Mouse (Mus musculus) forebrain, embryonic 14.5 days (tissue): ENCODE measurements around the gene Ddah2. TPM values are rescaled to one million over a fixed set of nuclear protein-coding genes. Genes with fewer than 3 reads are reported as not detected.
A peak's percentile ranks its signal among the peaks of the same experiment; 100 is the strongest.

ENCODE experiments used
- ATAC-seq: fragments of 200-750 bp; cut with Nextera tagmentation; 2 replicates; pipeline ENCODE4 v1.8.0; 2017; ENCODE audit warnings: mild to moderate bottlenecking, moderate library complexity
- DNase-seq: peaks from one replicate; pipeline ENCODE4 v3.0.0-alpha.2; 2015; ENCODE audit warnings: low spot score
- H3K27ac ChIP-seq: fragments of 300-500 bp; sonication (generic); 2 replicates; pipeline ENCODE4 v1.5.1; 2014; ENCODE audit warnings: low read depth, mild to moderate bottlenecking, control low read depth, low read length, moderate library complexity
- H3K27me3 ChIP-seq: fragments of 300-500 bp; sonication (generic); replicated peaks from 2 replicates; pipeline ENCODE4 v1.6.1; 2014; ENCODE audit warnings: low read length, control low read depth, mixed read lengths; ENCODE audit not compliant: control insufficient read depth, insufficient read depth
- H3K36me3 ChIP-seq: fragments of 300-500 bp; sonication (generic); 2 replicates; pipeline ENCODE4 v1.6.1; 2014; ENCODE audit warnings: low read length, control low read depth; ENCODE audit not compliant: control insufficient read depth, insufficient read depth
- H3K4me1 ChIP-seq: fragments of 300-500 bp; sonication (generic); 2 replicates; pipeline ENCODE4 v1.6.1; 2014; ENCODE audit warnings: antibody characterized with exemption, low read length, control low read depth; ENCODE audit not compliant: control insufficient read depth, insufficient read depth
- H3K4me2 ChIP-seq: fragments of 300-500 bp; sonication (generic); 2 replicates; pipeline ENCODE4 v1.6.1; 2014; ENCODE audit warnings: mild to moderate bottlenecking, control low read depth, low read length
- H3K4me3 ChIP-seq: fragments of 300-500 bp; sonication (generic); 2 replicates; pipeline ENCODE4 v1.5.1; 2014; ENCODE audit warnings: low read depth, low read length, control low read depth
- H3K9ac ChIP-seq: fragments of 300-500 bp; sonication (generic); 2 replicates; pipeline ENCODE4 v1.6.1; 2014; ENCODE audit warnings: mild to moderate bottlenecking, low read length, control low read depth, moderate library complexity
- H3K9me3 ChIP-seq: fragments of 300-500 bp; sonication (generic); replicated peaks from 2 replicates; pipeline ENCODE4 v1.6.1; 2016; ENCODE audit warnings: low read length, control low read depth, mixed read lengths; ENCODE audit not compliant: control insufficient read depth
- WGBS: fragments of 180-500 bp; shearing (Covaris S2); extraction: QIAGEN DNeasy Blood & Tissue Kit; methylation state at CpG from one replicate; pipeline ENCODE4 v1.1.7; 2014; 5-methylcytosine and 5-hydroxymethylcytosine counted together
- polyA plus RNA-seq: library from polyadenylated mRNA; unstranded; fragments of >200 nt; fragmentation: Nextera tagmentation; extraction: Ambion mirVana; gene quantifications from 2 replicates; pipeline ENCODE4 v1.2.1, GENCODE M21; 2014

The Ddah2 gene
- polyA plus RNA-seq, 1 experiment from 2014 or later: 661 TPM

DNA sequence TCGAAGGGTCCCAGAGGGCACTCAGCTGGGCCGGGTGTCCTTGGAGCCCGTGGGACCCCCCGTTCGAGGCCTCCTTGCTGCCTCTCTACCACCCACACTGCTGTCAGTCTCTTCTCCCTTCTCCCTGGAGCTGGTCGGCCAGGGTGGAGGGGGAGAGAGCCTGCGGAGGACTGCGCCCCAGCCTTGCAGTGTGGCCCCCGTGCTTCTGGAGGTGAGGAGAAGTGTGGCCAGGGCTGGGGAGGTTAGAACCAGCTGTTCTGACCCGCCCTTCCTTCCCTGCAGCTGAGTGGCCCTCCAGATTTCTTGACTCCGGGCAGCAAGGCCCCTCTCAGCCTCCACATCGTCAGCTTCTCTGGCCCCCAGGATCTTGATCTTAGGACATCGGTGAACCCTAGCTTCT lies 34.6 kb upstream of the Ddah2 start:
- ATAC-seq: no peak
- H3K27ac ChIP-seq: no peak overlapping the region
- H3K4me2 ChIP-seq: no peak overlapping the region
- H3K27me3 ChIP-seq: no peaks in the 10 kb centered on the region
- DNase-seq: no peak
- no peak overlapping the region for H3K9ac ChIP-seq
- no peak overlapping the region for H3K4me3 ChIP-seq
- H3K4me1 ChIP-seq: peaks cover 14% of the 10 kb centered on the region
- WGBS: 79% methylated on average over 13 of the region's 13 CpGs
- no peaks in the 10 kb centered on the region for H3K36me3 ChIP-seq
- H3K9me3 ChIP-seq: no peaks in the 10 kb centered on the region

DNA sequence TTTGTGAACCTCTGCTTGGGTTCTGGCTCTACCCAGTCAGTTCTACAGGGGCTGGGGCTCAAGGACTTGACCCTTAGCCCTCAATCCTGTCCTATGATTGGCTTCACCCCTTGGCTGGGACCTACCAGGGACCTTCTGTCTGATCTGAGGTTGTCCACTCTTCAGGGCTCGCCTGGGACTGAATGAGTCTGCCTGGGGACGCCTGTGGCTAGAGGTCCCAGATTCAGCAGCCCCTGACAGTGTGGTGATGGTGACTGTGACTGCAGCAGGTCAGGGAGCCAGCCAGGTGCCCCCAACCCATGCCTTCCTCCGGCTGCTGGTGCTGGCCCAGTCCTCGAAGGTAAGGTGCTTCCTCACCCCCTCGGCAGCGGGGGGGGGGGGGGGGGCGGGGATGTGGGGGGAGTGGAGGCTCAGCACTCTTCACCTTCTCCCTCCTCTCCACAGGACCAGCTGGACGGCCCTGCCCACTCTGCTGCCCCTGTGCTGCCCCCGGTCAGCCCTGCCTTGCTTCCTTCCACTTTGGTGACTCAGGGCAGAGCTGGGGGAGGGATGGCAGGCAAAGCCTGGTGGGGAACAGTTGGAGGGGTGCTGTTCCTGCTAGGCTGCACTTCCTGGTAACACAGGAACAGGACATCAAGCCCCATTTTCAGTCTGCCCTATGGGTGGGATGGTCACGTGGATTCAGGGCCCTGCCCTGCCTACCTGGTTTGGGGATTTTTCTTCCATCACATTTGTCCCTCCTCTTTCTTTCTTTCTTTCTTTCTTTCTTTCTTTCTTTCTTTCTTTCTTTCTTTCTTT lies 33.9 kb upstream of the Ddah2 start:
- Histone ChIP-seq H3K4me3 (no peak overlapping the region), H3K4me1 (peaks cover 14% of the 10 kb centered on the region), H3K9ac (no peak overlapping the region), H3K36me3 (no peaks in the 10 kb centered on the region), H3K27me3 (no peaks in the 10 kb centered on the region), H3K9me3 (no peaks in the 10 kb centered on the region), H3K4me2 (no peak overlapping the region), H3K27ac (no peak overlapping the region)
- 72% methylated on average over 7 of the region's 10 CpGs for WGBS
- ATAC-seq (no peak), DNase-seq (no peak)

DNA sequence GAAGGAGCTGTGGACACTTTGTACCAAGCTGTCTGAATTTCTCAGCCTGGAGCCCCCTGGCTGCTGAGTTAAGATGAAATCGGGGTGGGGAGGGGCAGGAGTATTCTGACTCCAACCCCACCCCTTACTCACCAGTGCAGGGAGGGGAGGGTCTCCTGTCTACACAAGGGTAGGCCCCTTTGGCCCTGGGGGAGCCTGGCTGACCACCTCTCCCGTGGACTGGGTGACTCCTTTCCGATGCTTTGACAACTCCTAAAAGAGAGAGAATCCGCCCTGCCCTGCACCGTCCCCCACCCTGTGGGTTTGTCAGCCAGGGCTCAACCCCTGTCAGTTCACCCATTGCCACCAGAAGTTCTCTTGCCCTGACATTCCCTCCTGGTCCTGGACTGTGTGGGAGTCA lies 32.6 kb upstream of the Ddah2 start:
- no peak for ATAC-seq

GRCm38 (mm10) chr17:35027277-35028068 lies 31.4 kb upstream of the Ddah2 start, which contains the start of gene Sapcd1:
Gene Sapcd1, minus strand, starts transcription at chr17:35028016.
- Histone ChIP-seq H3K4me2 (peak within 1 kb of the TSS; percentile 16; the same call in 1 of the 2 replicates), H3K27ac (peak within 1 kb of the TSS; percentile 80), H3K36me3 (no peaks in the 10 kb centered on the region), H3K4me1 (peaks cover 11% of the 10 kb centered on the region), H3K9ac (peak within 1 kb of the TSS; percentile 45; the same call in 1 of the 2 replicates), H3K27me3 (no peaks in the 10 kb centered on the region), H3K9me3 (no peaks in the 10 kb centered on the region), H3K4me3 (no peak within 1 kb of the TSS)
- peak; percentile 93 for ATAC-seq
- peak; percentile 82 for DNase-seq
- 28% methylated on average over 13 of the region's 13 CpGs for WGBS

More for the DNA sequence above, 32.6 kb upstream of the Ddah2 start:
- H3K36me3 ChIP-seq: no peaks in the 10 kb centered on the region
- H3K9ac ChIP-seq: peak overlapping the region; percentile 37; the same call in 1 of the 2 replicates
- no peaks in the 10 kb centered on the region for H3K9me3 ChIP-seq
- peaks cover 14% of the 10 kb centered on the region for H3K4me1 ChIP-seq
- WGBS: 83% methylated on average over 5 of the region's 5 CpGs
- H3K27ac ChIP-seq: peak overlapping the region; percentile 80; the same call in 1 of the 2 replicates
- no peaks in the 10 kb centered on the region for H3K27me3 ChIP-seq
- no peak for DNase-seq
- H3K4me3 ChIP-seq: no peak overlapping the region
- peak overlapping the region; percentile 5; the same call in 1 of the 2 replicates for H3K4me2 ChIP-seq

GRCm38 (mm10) chr17:35028315-35028714 lies 30.5 kb upstream of the Ddah2 start:
- Histone ChIP-seq H3K36me3 (no peaks in the 10 kb centered on the region), H3K4me1 (peaks cover 11% of the 10 kb centered on the region), H3K9ac (no peak overlapping the region), H3K4me2 (no peak overlapping the region), H3K27me3 (no peaks in the 10 kb centered on the region), H3K27ac (no peak overlapping the region), H3K9me3 (no peaks in the 10 kb centered on the region), H3K4me3 (no peak overlapping the region)
- ATAC-seq (no peak), DNase-seq (no peak)
- WGBS: 84% methylated on average over 2 of the region's 2 CpGs

DNA sequence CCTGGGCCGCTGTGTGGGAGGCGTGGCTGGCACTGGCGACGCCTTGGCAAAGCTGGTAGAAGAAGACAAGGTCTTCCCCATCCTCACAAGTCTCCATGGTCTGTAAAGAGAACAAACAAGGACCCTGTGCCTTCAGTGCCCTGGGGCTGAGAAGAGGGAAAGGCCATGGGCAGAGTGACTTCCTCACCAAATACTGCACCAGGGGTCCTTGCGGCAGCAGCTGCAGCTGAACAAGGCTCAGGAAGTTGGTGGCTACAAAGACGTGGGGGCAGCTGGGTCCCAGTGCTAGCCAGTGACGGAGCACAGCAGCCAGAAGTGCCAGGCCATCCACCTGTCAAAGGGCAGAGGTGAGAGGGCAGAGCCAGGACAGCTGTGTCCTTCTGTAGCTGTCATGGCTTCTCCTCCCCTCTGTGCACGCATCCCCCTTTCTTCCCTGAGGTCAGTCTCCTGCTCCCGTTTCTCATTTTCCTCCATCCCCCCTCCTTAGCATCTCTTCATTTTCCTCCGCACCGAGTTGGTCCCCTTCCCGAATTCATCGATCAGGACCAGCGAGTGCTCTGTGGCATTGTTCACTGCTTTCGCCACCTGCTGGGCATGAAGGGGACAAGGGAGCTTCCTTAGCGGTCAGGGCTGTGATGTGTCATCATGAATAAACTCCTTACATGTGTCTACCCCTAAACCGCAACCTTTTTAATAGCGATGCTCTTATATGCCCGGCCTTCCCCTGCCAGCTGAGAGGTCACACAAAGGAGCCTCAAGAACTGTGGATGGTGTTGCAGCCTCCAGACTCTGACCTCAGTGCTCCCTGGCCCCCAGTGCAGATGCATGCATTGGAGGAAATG lies 28.9 kb upstream of the Ddah2 start:
- no peaks in the 10 kb centered on the region for H3K27me3 ChIP-seq
- no peaks in the 10 kb centered on the region for H3K36me3 ChIP-seq
- H3K9ac ChIP-seq: no peak overlapping the region
- peak overlapping the region; percentile 0; the same call in 1 of the 2 replicates for H3K4me2 ChIP-seq
- ATAC-seq (no peak), DNase-seq (no peak)
- no peaks in the 10 kb centered on the region for H3K9me3 ChIP-seq
- no peak overlapping the region for H3K4me3 ChIP-seq
- no peak overlapping the region for H3K27ac ChIP-seq
- peaks cover 11% of the 10 kb centered on the region for H3K4me1 ChIP-seq
- WGBS: 32% methylated on average over 19 of the region's 19 CpGs

DNA sequence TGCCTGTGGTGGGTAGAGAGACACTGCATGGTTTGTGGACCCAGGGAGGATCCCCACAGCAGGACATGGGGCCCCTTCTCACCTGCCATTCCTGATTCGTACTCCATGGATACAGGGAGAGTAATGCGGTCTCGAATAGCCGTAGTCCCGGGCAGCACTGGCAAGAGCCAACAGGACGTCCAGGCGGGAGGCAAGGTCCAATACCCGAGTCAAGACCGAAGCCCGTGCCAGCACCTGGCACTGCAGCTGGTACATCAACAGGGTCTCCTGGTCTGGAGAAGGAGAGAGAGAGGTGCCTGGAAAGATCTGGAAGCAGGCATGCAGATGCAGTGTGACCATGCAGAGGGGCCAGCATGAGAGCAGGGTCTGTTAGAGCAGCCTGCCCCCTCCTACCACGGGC lies 27.6 kb upstream of the Ddah2 start:
- Histone ChIP-seq H3K4me3 (no peak overlapping the region), H3K9ac (no peak overlapping the region), H3K9me3 (no peaks in the 10 kb centered on the region), H3K36me3 (no peaks in the 10 kb centered on the region), H3K27me3 (no peaks in the 10 kb centered on the region), H3K4me2 (no peak overlapping the region), H3K4me1 (peaks cover 8% of the 10 kb centered on the region; the same call in 1 of the 2 replicates), H3K27ac (no peak overlapping the region)
- DNase-seq (no peak), ATAC-seq (no peak)
- 87% methylated on average over 11 of the region's 11 CpGs for WGBS

- H3K4me2 ChIP-seq: no peak overlapping the region
- ATAC-seq: no peak
- no peak overlapping the region for H3K9ac ChIP-seq
- no peak overlapping the region for H3K4me3 ChIP-seq
- no peak overlapping the region for H3K27ac ChIP-seq
- WGBS: 91% methylated on average over 7 of the region's 7 CpGs
- no peak for DNase-seq
- peaks cover 8% of the 10 kb centered on the region; the same call in 1 of the 2 replicates for H3K4me1 ChIP-seq
- H3K9me3 ChIP-seq: no peaks in the 10 kb centered on the region
- H3K27me3 ChIP-seq: no peaks in the 10 kb centered on the region
- no peaks in the 10 kb centered on the region for H3K36me3 ChIP-seq
Measured at GRCm38 (mm10) chr17:35031880-35032279, 27.0 kb upstream of the Ddah2 start.
